Mouse (Mus musculus) ES-E14 (cell line): ENCODE data around the gene Lrmda.

Experiments
- MAFK ChIP-seq: IDR thresholded peaks from 2 replicates; pipeline ENCODE4 v1.6.1; 2014; ENCODE audit warnings: mild to moderate bottlenecking, low read depth, low read length, inconsistent platforms; ENCODE audit not compliant: insufficient read depth
- ZNF384 ChIP-seq: IDR thresholded peaks from 2 replicates; pipeline ENCODE4 v1.6.1; 2012; ENCODE audit warnings: low read depth, low read length, inconsistent platforms

DNA sequence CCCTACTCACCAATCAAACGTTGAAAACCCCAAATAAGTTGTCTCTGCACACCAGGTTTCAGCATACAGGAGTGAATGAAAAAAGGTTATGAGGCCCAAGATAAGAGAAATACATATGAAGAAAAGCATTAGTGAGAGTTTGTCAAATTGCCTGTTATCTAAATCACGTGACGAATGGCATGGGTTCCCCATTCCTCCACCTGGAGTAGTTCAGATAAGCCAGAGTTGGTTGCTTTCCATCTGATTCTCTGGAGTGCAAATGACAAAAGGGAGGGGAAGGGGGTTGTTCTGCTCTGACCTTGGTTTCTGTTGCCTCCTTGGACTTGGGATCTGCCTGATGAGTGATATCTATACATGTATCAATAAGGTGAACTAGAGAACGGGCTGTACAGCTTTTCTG, 723.8 kb downstream of the Lrmda start:
- TF ChIP-seq ZNF384: no peak
- no peak for TF ChIP-seq MAFK
